Mouse (Mus musculus) heart, postnatal 0 days (tissue): ENCODE data around the gene Tbc1d1. TPM values are rescaled to one million over a fixed set of nuclear protein-coding genes. Genes with fewer than 3 reads are reported as not detected.

Source experiments
- ATAC-seq: fragments of 200-750 bp; cut with Nextera tagmentation; 2 replicates; pipeline ENCODE4 v1.8.0; 2017; ENCODE audit warnings: low read depth, moderate number of reproducible peaks, moderate library complexity; ENCODE audit not compliant: insufficient read depth
- DNase-seq: peaks from one replicate; pipeline ENCODE4 v3.0.0-alpha.2; 2016; ENCODE audit warnings: low spot score
- H3K27ac ChIP-seq: fragments of 300-500 bp; sonication (generic); 2 replicates; pipeline ENCODE4 v1.5.1; 2014; ENCODE audit warnings: low read depth, mild to moderate bottlenecking
- H3K27me3 ChIP-seq: fragments of 300-500 bp; sonication (generic); 2 replicates; pipeline ENCODE4 v1.6.1; 2014; ENCODE audit warnings: low read length, mixed read lengths; ENCODE audit not compliant: control insufficient read depth, insufficient read depth
- H3K36me3 ChIP-seq: fragments of 300-500 bp; sonication (generic); replicated peaks from 2 replicates; pipeline ENCODE4 v1.6.1; 2014; ENCODE audit warnings: low read length, mixed read lengths; ENCODE audit not compliant: control insufficient read depth, insufficient read depth
- H3K4me1 ChIP-seq: fragments of 300-500 bp; sonication (generic); 2 replicates; pipeline ENCODE4 v1.6.1; 2014; ENCODE audit warnings: antibody characterized with exemption; ENCODE audit not compliant: control insufficient read depth, insufficient read depth
- H3K4me2 ChIP-seq: fragments of 300-500 bp; sonication (generic); 2 replicates; pipeline ENCODE4 v1.6.1; 2014; ENCODE audit warnings: low read depth, mild to moderate bottlenecking, low read length, moderate library complexity
- H3K4me3 ChIP-seq: fragments of 300-500 bp; sonication (generic); 2 replicates; pipeline ENCODE4 v1.5.1; 2014; ENCODE audit warnings: low read depth, low read length
- H3K9ac ChIP-seq: fragments of 300-500 bp; sonication (generic); replicated peaks from 2 replicates; pipeline ENCODE4 v1.6.1; 2014; ENCODE audit warnings: low read depth, low read length, mixed read lengths
- H3K9me3 ChIP-seq: fragments of 300-500 bp; sonication (generic); replicated peaks from 2 replicates; pipeline ENCODE4 v1.6.1; 2016; ENCODE audit warnings: low read length; ENCODE audit not compliant: control insufficient read depth
- CTCF ChIP-seq: IDR thresholded peaks from 2 replicates; pipeline ENCODE4 v1.5.1; 2016; ENCODE audit warnings: antibody characterized with exemption, control low read depth, low read depth
- EP300 ChIP-seq: IDR thresholded peaks from 2 replicates; pipeline ENCODE4 v1.6.1; 2016; ENCODE audit warnings: antibody characterized with exemption, low read depth
- WGBS: fragments of 180-500 bp; shearing (Covaris S2); extraction: QIAGEN DNeasy Blood & Tissue Kit; methylation state at CpG from one replicate; pipeline ENCODE4 v1.1.7; 2014; 5-methylcytosine and 5-hydroxymethylcytosine counted together
- polyA plus RNA-seq: library from polyadenylated mRNA; unstranded; fragments of >200 nt; fragmentation: Nextera tagmentation; extraction: Ambion mirVana; gene quantifications from 2 replicates; pipeline ENCODE4 v1.2.1, GENCODE M21; 2015
- total RNA-seq: library from RNA; depleted of rRNA; stranded (reverse); fragments of >200 nt; gene quantifications from 2 replicates; pipeline ENCODE4 v1.2.3, GENCODE M21; 2014; ENCODE audit warnings: low replicate concordance

The Tbc1d1 gene
- total and polyA plus RNA-seq, 2 experiments from 2014 or later, result 22.4 to 55.4 TPM

- Histone ChIP-seq H3K4me3 (no peak overlapping the region), H3K36me3 (no peaks in the 10 kb centered on the region; the same call in 1 of the 2 replicates), H3K4me1 (no peaks in the 10 kb centered on the region; the same call in 1 of the 2 replicates), H3K9ac (no peak overlapping the region), H3K9me3 (no peaks in the 10 kb centered on the region), H3K4me2 (no peak overlapping the region), H3K27me3 (no peaks in the 10 kb centered on the region), H3K27ac (no peak overlapping the region)
- TF ChIP-seq EP300 (no peak), CTCF (no peak)
- 72% methylated on average over 13 of the region's 13 CpGs for WGBS
- ATAC-seq (no peak), DNase-seq (no peak)
Observed at GRCm38 (mm10) chr5:64263898-64264478, 107.9 kb downstream of the Tbc1d1 start.

GRCm38 (mm10) chr5:64265145-64265544 is 109.0 kb downstream of the Tbc1d1 start:
- whole genome bisulfite sequencing, result 28% methylated on average over 3 of the region's 3 CpGs
- H3K36me3 ChIP-seq, result no peaks in the 10 kb centered on the region; the same call in 1 of the 2 replicates
- H3K4me3 ChIP-seq, result no peak overlapping the region
- no peak overlapping the region for H3K27ac ChIP-seq
- DNase-seq (no peak), ATAC-seq (no peak)
- no peak overlapping the region for H3K4me2 ChIP-seq
- no peak overlapping the region for H3K9ac ChIP-seq
- no peaks in the 10 kb centered on the region for H3K27me3 ChIP-seq
- TF ChIP-seq EP300 (no peak), CTCF (peak; percentile 38)
- H3K4me1 ChIP-seq, result no peaks in the 10 kb centered on the region; the same call in 1 of the 2 replicates
- H3K9me3 ChIP-seq, result no peaks in the 10 kb centered on the region

GRCm38 (mm10) chr5:64265906-64266305 is 109.8 kb downstream of the Tbc1d1 start:
- H3K9me3 ChIP-seq, result no peaks in the 10 kb centered on the region
- whole genome bisulfite sequencing, result 81% methylated on average over 3 of the region's 3 CpGs
- TF ChIP-seq CTCF (no peak), EP300 (no peak)
- no peaks in the 10 kb centered on the region; the same call in 1 of the 2 replicates for H3K4me1 ChIP-seq
- no peak overlapping the region for H3K4me2 ChIP-seq
- H3K27ac ChIP-seq, result no peak overlapping the region
- no peak overlapping the region for H3K9ac ChIP-seq
- H3K27me3 ChIP-seq, result no peaks in the 10 kb centered on the region
- ATAC-seq (no peak), DNase-seq (no peak)
- H3K36me3 ChIP-seq, result peaks cover 1% of the 10 kb centered on the region; the same call in 1 of the 2 replicates
- H3K4me3 ChIP-seq, result no peak overlapping the region

- no peak for DNase-seq
- H3K9ac ChIP-seq, result no peak overlapping the region
Observed at GRCm38 (mm10) chr5:64266534-64266933, 110.4 kb downstream of the Tbc1d1 start.

GRCm38 (mm10) chr5:64267279-64267678 is 111.2 kb downstream of the Tbc1d1 start:
- 57% methylated on average over 9 of the region's 9 CpGs for WGBS
- H3K36me3 ChIP-seq, result peaks cover 12% of the 10 kb centered on the region

More at GRCm38 (mm10) chr5:64266534-64266933, 110.4 kb downstream of the Tbc1d1 start:
- ATAC-seq, result no peak
- Histone ChIP-seq H3K9me3 (no peaks in the 10 kb centered on the region), H3K4me1 (no peaks in the 10 kb centered on the region; the same call in 1 of the 2 replicates), H3K4me3 (no peak overlapping the region), H3K27me3 (no peaks in the 10 kb centered on the region), H3K27ac (no peak overlapping the region), H3K36me3 (peaks cover 8% of the 10 kb centered on the region), H3K4me2 (no peak overlapping the region)
- TF ChIP-seq EP300, result no peak
- no peak for TF ChIP-seq CTCF
- WGBS, result 93% methylated on average over 2 of the region's 2 CpGs

GRCm38 (mm10) chr5:64269669-64270068 is 113.6 kb downstream of the Tbc1d1 start:
- no peak overlapping the region for H3K27ac ChIP-seq
- TF ChIP-seq CTCF (no peak), EP300 (no peak)
- H3K27me3 ChIP-seq, result no peaks in the 10 kb centered on the region
- 53% methylated on average over 7 of the region's 7 CpGs for WGBS
- H3K9me3 ChIP-seq, result no peaks in the 10 kb centered on the region
- no peak overlapping the region for H3K4me3 ChIP-seq
- H3K36me3 ChIP-seq, result peaks cover 12% of the 10 kb centered on the region
- ATAC-seq (no peak), DNase-seq (no peak)
- no peaks in the 10 kb centered on the region; the same call in 1 of the 2 replicates for H3K4me1 ChIP-seq
- H3K4me2 ChIP-seq, result no peak overlapping the region
- no peak overlapping the region for H3K9ac ChIP-seq

More at GRCm38 (mm10) chr5:64267279-64267678, 111.2 kb downstream of the Tbc1d1 start:
- DNase-seq (no peak), ATAC-seq (no peak)
- no peaks in the 10 kb centered on the region for H3K27me3 ChIP-seq
- H3K4me3 ChIP-seq, result no peak overlapping the region
- TF ChIP-seq CTCF (no peak), EP300 (no peak)
- H3K9ac ChIP-seq, result no peak overlapping the region
- no peak overlapping the region for H3K27ac ChIP-seq
- no peaks in the 10 kb centered on the region for H3K9me3 ChIP-seq
- no peak overlapping the region for H3K4me2 ChIP-seq
- no peaks in the 10 kb centered on the region; the same call in 1 of the 2 replicates for H3K4me1 ChIP-seq
